Mouse (Mus musculus) lung, postnatal 10 days (tissue): ENCODE results near the gene Ankrd28.
A peak's percentile ranks its signal among the peaks of the same experiment; 100 is the strongest.
"Not testable (repeated sequence)": the region's sequence is repeated elsewhere in the genome, so short reads cannot be mapped to it uniquely, and the experiment has no call there.

Experiments
- DNase-seq: peaks from one replicate; pipeline ENCODE4 v3.0.0; 2021

The Ankrd28 gene

DNA sequence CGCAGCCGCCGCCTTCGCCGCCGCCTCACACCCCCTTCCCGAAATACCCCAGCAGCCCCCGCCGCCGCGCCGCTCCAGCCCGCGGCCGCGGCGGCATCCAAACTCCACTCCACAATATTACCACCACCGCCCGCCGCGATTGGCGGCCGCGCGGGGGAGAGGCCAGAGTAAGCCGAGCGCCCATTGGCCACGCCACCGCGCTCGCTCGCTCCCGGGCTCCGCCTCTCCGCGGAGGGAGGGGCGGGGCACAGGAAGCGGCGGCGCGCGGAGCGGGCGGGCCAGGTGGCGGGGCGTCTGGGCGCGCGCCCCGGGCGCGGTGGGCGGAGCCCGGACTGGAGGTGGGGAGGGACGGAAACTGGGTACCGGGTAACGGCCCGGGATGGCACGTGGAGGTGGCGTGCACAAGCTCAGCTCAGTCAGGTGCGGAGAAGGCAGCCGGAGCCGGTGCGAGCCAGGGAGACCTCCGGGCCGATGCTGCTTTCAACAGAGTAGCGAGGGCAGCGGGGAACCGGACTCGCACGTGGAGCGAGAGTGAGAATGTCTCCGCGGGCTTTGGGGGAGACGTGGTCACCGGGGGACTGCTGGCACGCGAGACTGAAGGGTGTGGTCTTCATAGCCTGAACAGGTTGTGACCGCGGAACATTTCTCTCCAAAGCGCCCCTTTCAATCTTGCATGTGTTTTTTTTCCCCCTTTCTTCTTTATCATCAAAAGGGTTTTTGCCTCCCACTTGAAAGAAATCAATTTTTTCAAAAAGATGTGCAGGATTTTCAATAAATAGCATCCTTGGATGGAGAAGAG lies at the start of gene Ankrd28:
Ankrd28 (minus strand) TSS at position 81 of the 799 bp plus-strand sequence.
- DNase-seq: peak; percentile 95

- peak; percentile 13 for DNase-seq
Observed at GRCm38 (mm10) chr14:31879456-31879855, 49.0 kb upstream of the Ankrd28 start.

DNA sequence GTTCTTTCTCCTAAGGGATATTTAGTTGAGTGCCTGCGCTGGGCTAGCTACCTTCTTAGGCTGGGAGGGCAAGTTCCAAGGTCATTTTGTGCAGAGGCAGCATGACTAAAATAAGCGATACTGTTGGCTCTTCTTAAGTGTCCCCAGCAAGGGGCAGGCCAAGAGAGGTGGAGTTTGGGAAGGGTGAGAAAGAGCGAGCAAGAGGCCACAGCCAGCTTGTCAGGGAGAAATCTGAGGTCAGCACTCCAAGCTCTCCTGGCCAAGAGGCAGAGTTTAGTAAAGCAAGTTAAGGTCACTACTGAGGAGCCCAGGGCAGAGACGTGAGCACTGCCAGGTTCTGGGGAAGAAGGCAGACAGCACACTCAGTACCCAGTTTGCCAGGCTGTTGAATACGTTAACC lies 41.7 kb upstream of the Ankrd28 start:
- no peak for DNase-seq

- no peak for DNase-seq
Observed at GRCm38 (mm10) chr14:31870436-31870835, 40.0 kb upstream of the Ankrd28 start.

- no peak for DNase-seq
Observed at GRCm38 (mm10) chr14:31868591-31868990, 38.1 kb upstream of the Ankrd28 start.

DNA sequence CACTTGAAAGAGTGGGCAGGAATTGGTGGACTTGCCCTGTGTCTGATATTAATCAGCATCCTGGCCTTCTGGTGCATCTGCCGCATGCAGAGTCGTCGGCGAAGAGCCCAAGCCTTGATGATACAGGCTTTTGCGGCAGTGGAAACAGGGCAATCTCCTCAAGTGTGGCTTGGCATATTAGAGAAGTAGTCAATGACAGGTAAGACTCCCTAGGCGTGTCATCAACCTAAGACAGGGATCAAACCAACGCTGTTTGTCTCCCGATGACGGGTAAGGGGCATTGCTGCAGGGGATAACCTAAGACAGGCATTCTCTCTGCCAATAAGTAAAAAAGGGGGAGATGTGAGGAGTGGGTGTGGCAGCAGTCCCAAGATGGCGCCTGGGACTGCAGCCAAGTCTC lies 35.9 kb upstream of the Ankrd28 start:
- not testable (repeated sequence) for DNase-seq

- DNase-seq: no peak
Observed at GRCm38 (mm10) chr14:31858679-31859078, 28.2 kb upstream of the Ankrd28 start.

DNA sequence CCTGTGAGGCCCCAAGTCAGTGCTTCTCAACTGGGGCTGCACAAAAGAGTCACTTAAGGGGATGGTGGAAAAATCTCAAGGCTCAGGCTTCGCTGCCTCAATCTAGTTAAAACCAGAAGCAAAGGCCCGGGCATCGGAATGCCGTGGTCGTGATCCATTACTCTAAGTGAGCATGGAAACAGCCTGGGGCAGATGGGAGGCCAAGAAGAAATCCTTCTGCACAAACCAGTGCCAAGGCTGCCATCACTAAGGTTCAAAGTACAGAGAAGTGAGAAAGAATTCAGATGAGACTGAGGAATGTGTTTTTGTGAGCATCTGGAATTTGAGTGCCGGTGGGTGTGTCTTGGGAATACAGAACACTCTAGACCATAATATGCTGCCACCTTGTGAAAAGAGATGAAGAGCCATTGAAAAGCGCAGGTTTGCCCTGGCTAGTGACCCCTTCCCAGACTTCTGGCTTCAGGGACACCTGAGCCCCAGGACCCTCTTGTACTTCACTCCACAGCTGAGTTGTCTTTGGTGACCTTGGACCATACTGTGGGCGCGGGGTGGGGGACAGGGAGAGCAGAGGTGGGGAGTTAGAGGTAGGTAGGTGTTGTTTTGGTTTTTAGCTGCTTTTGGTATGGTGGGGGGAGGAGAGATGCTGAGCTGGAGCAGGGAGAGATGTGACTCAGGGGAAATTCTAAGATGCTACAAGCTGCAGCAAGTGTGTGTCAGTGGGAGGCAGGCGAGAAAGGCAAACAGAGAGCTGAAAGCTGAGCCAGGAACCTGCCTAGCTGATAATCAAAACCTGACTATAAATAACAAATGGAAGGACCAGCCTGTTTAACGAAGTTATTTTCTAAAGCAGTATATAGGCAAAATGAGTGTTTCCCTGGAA lies 26.9 kb upstream of the Ankrd28 start:
- DNase-seq: no peak

DNA sequence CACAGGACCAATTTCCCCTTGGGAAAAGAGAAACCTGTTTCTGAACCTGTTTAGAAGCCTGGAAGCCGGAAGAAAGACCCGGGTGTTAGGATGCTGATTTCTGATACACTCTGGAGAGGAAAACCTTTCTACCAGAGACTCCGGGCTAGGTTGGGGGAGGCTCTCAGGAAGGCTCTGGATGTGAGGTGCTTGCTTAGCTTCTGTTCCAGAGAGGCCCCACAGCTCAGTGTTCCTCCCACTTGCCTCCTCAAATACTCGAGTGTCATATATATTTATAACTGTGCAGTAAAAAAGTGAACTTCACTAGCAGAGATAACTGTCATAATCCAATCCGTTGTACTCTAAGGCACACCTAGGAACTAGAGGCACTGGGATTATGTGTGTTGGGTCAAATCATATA lies 25.6 kb upstream of the Ankrd28 start:
- no peak for DNase-seq

GRCm38 (mm10) chr14:31854667-31855066 lies 24.2 kb upstream of the Ankrd28 start:
- no peak for DNase-seq

GRCm38 (mm10) chr14:31843571-31843970 lies 13.1 kb upstream of the Ankrd28 start:
- DNase-seq: peak; percentile 27

GRCm38 (mm10) chr14:31832022-31832421 lies 1.6 kb upstream of the Ankrd28 start:
- no peak for DNase-seq

DNA sequence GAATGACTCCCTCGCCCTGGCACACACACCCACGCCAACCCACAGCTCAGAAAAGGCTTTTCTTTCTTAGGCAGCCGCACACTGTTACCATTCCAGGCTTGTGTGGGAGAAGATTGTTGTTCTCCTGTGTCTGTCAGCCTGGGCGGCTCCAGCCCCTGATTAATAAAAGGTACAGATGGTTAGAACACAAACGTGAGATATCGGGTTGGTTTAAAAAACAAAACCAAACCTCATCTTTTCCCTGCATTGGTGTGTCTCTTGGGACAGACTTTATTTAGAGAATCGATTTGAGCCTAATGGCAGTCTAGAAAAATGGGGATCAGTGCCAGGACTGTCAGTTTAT lies 890 bp upstream of the Ankrd28 start:
- DNase-seq: peak; percentile 7

DNA sequence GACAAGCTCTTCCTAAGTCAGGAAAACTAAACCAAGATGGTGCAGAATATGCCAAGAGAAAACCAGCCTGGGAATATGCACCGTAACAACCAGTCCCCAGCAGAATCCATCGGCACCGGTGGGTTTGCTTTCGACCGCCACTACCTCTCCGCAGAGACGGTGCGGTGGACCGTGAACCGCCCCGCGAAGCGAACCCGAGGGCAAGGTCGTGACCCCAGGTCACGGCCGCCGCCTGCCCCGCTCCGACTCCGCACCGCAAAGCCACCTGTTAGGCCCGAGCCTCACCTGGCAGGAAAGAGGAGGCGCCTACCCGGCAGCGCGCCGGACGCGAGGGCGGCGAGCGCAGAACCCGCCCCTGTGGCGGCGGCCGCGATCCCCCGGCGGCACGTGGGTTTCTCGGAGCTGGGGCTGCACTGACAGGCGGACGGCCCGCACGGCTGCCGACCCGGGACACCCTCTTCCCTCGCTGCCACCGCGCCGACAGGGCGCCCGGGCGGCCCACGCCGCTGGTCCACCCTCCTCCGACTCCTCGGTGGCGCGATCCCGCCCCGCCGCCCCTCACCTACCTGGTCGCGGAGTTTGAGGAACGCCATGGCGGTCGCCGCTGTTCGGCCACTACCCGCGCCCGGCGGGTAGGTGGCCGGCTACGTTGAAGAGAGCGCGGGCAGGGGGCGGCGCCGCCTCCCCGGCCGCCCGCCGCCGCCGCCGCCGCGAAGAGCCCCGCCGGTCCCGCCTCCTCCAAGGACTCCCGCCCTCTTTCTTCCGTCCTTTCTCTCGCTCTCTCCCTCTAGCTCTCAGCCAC lies 489 bp downstream of the Ankrd28 start:
- DNase-seq: peak; percentile 63

- no peak for DNase-seq
Observed at GRCm38 (mm10) chr14:31827221-31827620, 3.2 kb downstream of the Ankrd28 start.

GRCm38 (mm10) chr14:31809942-31810341 lies 20.5 kb downstream of the Ankrd28 start:
- DNase-seq: no peak

DNA sequence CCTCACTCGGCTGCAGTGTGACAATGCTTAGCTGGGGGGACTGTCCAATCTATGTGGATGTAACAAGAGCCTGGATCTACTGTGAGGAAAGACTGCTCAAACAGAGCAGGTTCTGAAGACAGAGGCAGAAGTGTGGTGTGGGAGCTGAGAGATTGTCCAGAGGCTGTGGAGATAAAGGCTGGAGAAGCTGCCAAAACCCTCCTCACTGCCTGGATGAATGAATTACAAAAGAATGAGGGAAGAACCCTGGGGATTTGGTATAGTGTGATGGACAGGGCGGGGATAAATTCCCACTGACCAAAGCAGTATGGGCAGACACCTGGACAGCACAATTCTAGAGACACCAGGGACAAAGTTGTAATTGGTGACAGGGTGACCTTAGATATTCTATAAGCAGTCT lies 26.7 kb downstream of the Ankrd28 start:
- no peak for DNase-seq

DNA sequence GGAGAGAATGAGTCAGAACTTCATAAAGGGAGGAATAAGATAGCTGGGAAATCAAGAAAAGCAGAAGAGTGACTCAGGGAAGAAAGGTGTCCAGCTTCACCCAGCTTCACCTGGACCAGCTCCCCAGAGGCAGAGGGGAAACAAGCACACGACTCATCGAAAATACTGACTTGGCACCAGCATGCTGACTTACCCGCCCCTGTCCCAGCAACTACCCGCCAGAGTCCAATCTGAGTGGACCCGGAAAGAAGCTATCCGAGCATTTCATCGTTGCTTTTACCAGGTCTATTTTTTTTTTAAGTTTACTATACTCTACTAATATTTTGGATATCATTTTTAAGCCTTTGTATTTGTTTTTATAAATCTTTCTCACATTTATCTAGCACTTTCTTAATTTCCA lies 29.5 kb downstream of the Ankrd28 start:
- no peak for DNase-seq

GRCm38 (mm10) chr14:31800446-31800845 lies 30.0 kb downstream of the Ankrd28 start:
- DNase-seq: no peak

DNA sequence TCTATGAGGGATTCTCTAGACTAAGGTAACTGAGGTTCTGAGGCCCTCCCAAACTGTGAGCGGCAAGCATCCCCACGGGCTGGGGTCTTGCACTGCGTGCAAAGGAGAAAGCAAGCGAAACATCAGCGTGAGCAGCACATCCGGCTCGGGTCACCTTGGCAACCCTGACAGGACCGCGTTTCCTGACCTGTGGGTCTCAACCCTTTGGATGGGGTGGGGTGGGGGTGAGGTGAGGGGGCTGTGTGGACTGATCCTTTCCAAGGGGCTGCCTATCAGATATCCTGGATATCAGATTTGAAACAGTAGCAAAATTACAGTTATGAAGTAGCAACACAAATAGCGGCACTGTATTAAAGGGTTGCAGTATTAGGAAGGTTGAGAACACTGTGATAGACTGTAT lies 31.5 kb downstream of the Ankrd28 start:
- DNase-seq: no peak

GRCm38 (mm10) chr14:31795535-31795934 lies 34.9 kb downstream of the Ankrd28 start:
- DNase-seq: no peak

DNA sequence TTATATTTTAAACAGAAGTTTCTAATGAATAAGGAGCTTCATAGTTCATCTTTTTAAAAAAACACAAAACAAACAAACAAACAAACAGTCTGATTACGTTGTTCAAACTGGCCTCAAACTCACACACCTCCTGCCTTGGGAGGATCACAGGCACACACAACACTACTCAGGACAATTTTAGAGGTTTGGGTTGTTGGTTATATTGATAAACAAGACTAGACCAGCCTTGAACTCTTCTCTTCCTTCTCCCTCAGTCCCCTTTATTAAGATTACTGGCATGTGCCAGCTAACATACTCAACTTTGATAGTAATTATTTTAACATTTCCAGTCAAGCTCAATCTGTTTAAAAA lies 35.7 kb downstream of the Ankrd28 start:
- DNase-seq: no peak
